Mouse (Mus musculus) forebrain, embryonic 16.5 days (tissue): ENCODE measurements around the gene Tpm3. TPM values are rescaled to one million over a fixed set of nuclear protein-coding genes. Genes with fewer than 3 reads are reported as not detected.
A peak's percentile ranks its signal among the peaks of the same experiment; 100 is the strongest.

ENCODE experiments used
- ATAC-seq: fragments of 200-750 bp; cut with Nextera tagmentation; 2 replicates; pipeline ENCODE4 v1.8.0; 2017; ENCODE audit warnings: mild to moderate bottlenecking, moderate library complexity
- H3K27ac ChIP-seq: fragments of 300-500 bp; sonication (generic); 2 replicates; pipeline ENCODE4 v1.5.1; 2014; ENCODE audit warnings: low read length, control low read depth
- H3K27me3 ChIP-seq: fragments of 300-500 bp; sonication (generic); replicated peaks from 2 replicates; pipeline ENCODE4 v1.6.1; 2014; ENCODE audit warnings: low read length; ENCODE audit not compliant: control insufficient read depth, insufficient read depth
- H3K36me3 ChIP-seq: fragments of 300-500 bp; sonication (generic); 2 replicates; pipeline ENCODE4 v1.6.1; 2014; ENCODE audit not compliant: control insufficient read depth, insufficient read depth
- H3K4me1 ChIP-seq: fragments of 300-500 bp; sonication (generic); replicated peaks from 2 replicates; pipeline ENCODE4 v1.6.1; 2014; ENCODE audit warnings: low read length; ENCODE audit not compliant: control insufficient read depth, insufficient read depth
- H3K4me2 ChIP-seq: fragments of 300-500 bp; sonication (generic); 2 replicates; pipeline ENCODE4 v1.6.1; 2014; ENCODE audit warnings: mild to moderate bottlenecking, low read length, control low read depth
- H3K4me3 ChIP-seq: fragments of 300-500 bp; sonication (generic); replicated peaks from 2 replicates; pipeline ENCODE4 v1.5.1; 2014; ENCODE audit warnings: mild to moderate bottlenecking, low read length, control low read depth
- H3K9ac ChIP-seq: fragments of 300-500 bp; sonication (generic); replicated peaks from 2 replicates; pipeline ENCODE4 v1.6.1; 2014; ENCODE audit warnings: low read depth, low read length, control low read depth
- H3K9me3 ChIP-seq: fragments of 300-500 bp; sonication (generic); 2 replicates; pipeline ENCODE4 v1.6.1; 2016; ENCODE audit warnings: low read length; ENCODE audit not compliant: control insufficient read depth
- WGBS: fragments of 180-500 bp; shearing (Covaris S2); extraction: QIAGEN DNeasy Blood & Tissue Kit; methylation state at CpG from one replicate; pipeline ENCODE4 v1.1.7; 2014; 5-methylcytosine and 5-hydroxymethylcytosine counted together
- polyA plus RNA-seq: library from polyadenylated mRNA; unstranded; fragments of >200 nt; fragmentation: Nextera tagmentation; extraction: Ambion mirVana; gene quantifications from 2 replicates; pipeline ENCODE4 v1.2.1, GENCODE M21; 2015

The Tpm3 gene
- polyA plus RNA-seq, 1 experiment from 2014 or later = 471 TPM

DNA sequence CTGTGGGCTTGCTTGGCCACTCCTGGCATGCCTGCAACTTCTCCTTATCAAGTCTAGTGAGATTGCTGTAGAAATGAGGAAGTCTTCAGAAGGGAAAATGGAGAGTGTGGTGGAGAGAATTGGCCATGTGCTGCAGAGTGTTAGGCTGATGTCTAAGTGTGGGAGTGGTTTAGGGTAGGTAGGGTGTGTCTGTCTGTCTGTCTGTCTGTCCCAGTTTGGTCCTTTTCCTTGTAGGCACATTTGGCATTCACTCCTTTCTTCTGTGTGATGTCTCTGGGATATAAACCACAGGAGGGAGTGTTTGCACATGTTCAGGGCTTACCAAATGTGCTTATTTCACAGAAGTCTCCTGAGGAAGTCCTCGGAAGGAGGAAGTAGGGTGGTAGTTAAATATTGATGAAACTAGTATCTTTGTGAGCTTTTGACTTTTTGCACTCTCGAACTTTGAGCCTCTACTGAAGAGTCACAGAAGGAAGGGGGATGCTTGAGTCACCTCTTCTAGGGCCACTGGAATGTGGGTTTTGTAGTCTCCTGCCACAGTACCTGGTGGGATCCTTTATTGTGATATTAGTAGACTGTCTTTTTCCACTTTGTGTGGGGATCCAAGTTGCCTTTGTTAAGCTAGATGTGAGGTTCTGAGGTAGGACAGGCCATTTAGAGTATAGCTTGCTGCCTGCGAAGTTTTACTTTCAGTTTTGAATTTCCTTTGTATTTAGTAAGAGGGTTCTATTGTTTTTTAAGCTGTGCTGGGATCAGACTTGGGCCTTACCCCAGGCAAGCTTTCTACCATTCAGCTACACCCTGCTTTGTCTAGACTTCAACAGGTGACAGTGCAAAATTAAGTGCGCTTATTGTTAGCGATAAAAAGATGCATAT, 9.2 kb downstream of the Tpm3 start:
- Histone ChIP-seq H3K9me3 (no peaks in the 10 kb centered on the region), H3K27me3 (no peaks in the 10 kb centered on the region), H3K4me1 (peaks cover 53% of the 10 kb centered on the region), H3K9ac (no peak overlapping the region), H3K36me3 (no peaks in the 10 kb centered on the region), H3K4me2 (peak overlapping the region; percentile 94), H3K27ac (no peak overlapping the region), H3K4me3 (no peak overlapping the region)
- 80% methylated on average over 5 of the region's 5 CpGs for WGBS
- ATAC-seq = no peak

DNA sequence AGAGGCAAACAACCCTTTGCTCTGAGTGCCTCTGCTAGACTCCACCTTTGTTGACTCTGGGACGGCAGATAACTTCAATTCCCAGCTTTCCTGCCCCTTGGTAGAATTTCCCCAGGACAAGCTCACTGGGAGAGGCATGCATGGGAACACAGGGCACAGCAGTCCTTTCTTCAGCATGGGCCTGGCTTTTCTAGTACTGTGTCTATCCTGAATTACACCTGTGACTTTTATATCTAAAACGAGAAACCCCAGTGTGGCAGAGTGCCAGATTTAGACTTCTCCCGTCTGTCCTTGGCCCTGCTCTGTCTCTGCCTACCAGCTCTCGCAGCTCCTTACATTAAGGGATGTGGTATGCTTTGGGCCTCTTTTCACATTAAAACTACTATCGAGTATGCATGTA, 10.6 kb downstream of the Tpm3 start:
- Histone ChIP-seq H3K4me2 (peak overlapping the region; percentile 25), H3K4me3 (no peak overlapping the region), H3K36me3 (peaks cover 3% of the 10 kb centered on the region; the same call in 1 of the 2 replicates), H3K9me3 (no peaks in the 10 kb centered on the region), H3K4me1 (peaks cover 50% of the 10 kb centered on the region), H3K27me3 (no peaks in the 10 kb centered on the region), H3K9ac (no peak overlapping the region), H3K27ac (peak overlapping the region; percentile 79)
- no peak for ATAC-seq
- 52% methylated on average over 5 of the region's 5 CpGs for WGBS

DNA sequence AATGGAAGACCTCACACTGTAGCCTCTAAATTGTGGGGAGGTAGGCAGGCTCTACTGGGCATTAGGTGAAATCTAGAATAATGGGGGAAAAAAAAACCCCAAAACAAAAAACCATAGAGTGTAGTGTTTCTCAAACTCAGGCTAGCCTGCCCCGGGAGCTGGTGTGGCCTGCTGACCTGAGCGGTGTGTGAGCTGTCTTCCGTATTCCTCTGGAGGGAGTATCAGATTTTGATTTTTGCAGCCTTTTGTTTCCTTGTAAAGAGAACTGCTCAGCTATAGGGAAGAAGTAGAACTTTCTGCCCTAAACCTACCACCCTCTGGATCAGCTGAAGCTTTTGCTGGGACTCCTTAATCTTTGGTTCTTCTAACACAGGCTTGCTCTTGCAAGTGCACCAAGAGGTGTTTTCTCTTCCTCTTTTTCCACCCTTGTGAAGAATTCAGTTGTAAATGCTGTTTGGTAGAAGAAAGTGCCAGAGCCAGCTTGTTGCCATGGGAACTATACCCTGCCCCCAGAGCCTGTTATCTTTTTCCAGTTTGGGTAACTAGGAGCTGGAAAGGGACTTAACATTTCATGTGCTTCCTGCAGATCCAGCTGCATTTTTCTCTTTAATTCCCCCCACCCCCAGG, 11.4 kb downstream of the Tpm3 start:
- H3K27ac ChIP-seq = peak overlapping the region; percentile 79
- H3K9me3 ChIP-seq = no peaks in the 10 kb centered on the region
- peak overlapping the region; percentile 36 for H3K4me2 ChIP-seq
- WGBS = 58% methylated on average over 3 of the region's 3 CpGs
- H3K27me3 ChIP-seq = no peaks in the 10 kb centered on the region
- peak overlapping the region; percentile 5; the same call in 1 of the 2 replicates for H3K4me3 ChIP-seq
- H3K9ac ChIP-seq = no peak overlapping the region
- H3K36me3 ChIP-seq = peaks cover 7% of the 10 kb centered on the region; the same call in 1 of the 2 replicates
- no peak for ATAC-seq
- H3K4me1 ChIP-seq = peaks cover 49% of the 10 kb centered on the region

DNA sequence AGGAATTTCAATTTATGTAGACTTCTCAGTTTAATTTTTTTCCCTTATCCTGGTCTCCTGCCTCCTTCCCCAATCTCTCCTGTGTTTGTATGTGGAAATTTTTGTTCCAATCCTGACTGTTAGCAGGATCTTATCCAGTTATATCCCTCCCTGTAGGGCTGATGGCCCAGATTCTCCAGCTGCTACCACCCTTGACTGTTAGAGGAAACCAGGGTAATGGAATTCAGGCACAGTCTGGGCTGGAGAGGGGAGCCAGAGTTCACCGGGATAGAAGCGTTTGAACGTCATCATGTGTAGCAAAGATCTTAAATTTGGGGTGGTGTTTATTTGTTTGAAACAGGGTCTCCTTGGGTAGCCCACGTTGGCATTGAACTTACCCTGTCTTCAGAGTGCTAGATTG, 12.3 kb downstream of the Tpm3 start:
- Histone ChIP-seq H3K9me3 (no peaks in the 10 kb centered on the region), H3K27me3 (no peaks in the 10 kb centered on the region), H3K4me3 (no peak overlapping the region), H3K9ac (no peak overlapping the region), H3K27ac (no peak overlapping the region; the same call in 1 of the 2 replicates), H3K36me3 (peaks cover 11% of the 10 kb centered on the region; the same call in 1 of the 2 replicates), H3K4me1 (peaks cover 46% of the 10 kb centered on the region), H3K4me2 (no peak overlapping the region)
- ATAC-seq = no peak
- WGBS = 83% methylated on average over 4 of the region's 4 CpGs

DNA sequence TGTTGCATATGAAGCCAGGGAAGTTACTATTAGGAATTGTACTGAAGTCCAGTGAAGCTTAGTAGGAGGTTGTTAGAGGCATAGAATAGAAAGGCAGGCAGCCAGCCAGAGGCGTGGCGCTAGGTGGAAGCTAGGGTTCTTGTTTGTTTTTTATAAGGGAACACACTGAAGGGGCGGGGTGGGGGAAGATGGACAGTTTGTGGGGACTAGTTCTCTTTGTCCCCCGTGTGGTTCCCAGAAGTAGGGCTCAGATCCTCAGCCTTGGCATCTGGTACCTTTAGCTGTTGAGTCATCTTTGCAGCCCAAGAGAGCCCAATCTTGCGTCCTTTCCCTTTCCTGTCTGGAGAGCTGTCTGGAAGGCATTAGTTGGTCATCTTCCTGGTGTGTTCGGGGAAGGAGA, 12.8 kb downstream of the Tpm3 start:
- peaks cover 46% of the 10 kb centered on the region for H3K4me1 ChIP-seq
- no peak overlapping the region for H3K4me2 ChIP-seq
- 88% methylated on average over 6 of the region's 6 CpGs for WGBS
- H3K9ac ChIP-seq = no peak overlapping the region
- no peak overlapping the region; the same call in 1 of the 2 replicates for H3K27ac ChIP-seq
- H3K9me3 ChIP-seq = no peaks in the 10 kb centered on the region
- H3K36me3 ChIP-seq = peaks cover 16% of the 10 kb centered on the region; the same call in 1 of the 2 replicates
- no peak for ATAC-seq
- no peaks in the 10 kb centered on the region for H3K27me3 ChIP-seq
- no peak overlapping the region for H3K4me3 ChIP-seq

DNA sequence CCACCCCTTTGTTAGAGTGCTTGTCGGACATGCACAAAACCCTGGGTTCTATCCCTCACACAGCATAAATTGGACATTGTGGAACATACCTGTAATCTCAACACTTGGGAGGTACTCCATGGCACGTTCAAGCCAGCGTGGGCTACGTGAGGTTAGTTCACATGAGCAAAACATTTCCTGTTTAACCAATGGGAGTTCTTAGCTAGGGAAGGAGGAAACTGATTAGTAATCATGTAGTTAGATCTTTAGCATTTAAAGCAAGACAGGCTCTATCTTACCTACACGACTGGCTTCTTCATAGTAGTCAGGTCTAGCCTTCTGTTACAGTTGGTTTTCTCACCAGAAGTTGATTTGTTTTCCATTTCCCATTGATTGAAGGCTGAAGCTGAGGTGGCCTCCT, 13.6 kb downstream of the Tpm3 start:
- no peak for ATAC-seq
- no peaks in the 10 kb centered on the region for H3K27me3 ChIP-seq
- H3K4me3 ChIP-seq = no peak overlapping the region
- H3K27ac ChIP-seq = no peak overlapping the region
- no peak overlapping the region for H3K4me2 ChIP-seq
- no peaks in the 10 kb centered on the region for H3K9me3 ChIP-seq
- peaks cover 39% of the 10 kb centered on the region for H3K4me1 ChIP-seq
- 93% methylated on average over 5 of the region's 5 CpGs for WGBS
- H3K36me3 ChIP-seq = peaks cover 24% of the 10 kb centered on the region; the same call in 1 of the 2 replicates
- H3K9ac ChIP-seq = no peak overlapping the region

DNA sequence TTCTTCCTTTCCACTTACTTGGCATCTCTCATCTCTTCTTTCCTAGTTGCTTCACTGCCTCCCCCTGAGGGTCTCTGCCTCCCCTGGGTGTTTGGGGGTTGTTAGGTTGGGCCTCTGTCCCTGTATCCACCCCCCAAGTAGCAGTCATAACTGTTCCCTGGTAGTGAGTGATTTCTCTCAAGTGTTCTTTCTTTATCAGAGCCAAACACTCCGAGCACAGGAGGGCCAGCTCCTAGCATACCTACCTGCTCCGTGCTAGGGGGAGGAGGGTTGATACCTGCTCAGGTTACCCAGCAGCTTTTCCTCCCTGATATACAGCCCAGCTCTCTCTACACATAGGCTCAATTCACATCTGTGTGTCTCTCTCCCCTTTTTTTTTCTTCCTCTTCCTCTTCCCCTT, 16.2 kb downstream of the Tpm3 start:
- no peak for ATAC-seq
- Histone ChIP-seq H3K27ac (no peak overlapping the region), H3K4me1 (peaks cover 14% of the 10 kb centered on the region), H3K36me3 (peaks cover 41% of the 10 kb centered on the region), H3K4me3 (no peak overlapping the region), H3K27me3 (no peaks in the 10 kb centered on the region), H3K9ac (no peak overlapping the region), H3K9me3 (no peaks in the 10 kb centered on the region), H3K4me2 (no peak overlapping the region)
- 97% methylated on average over 2 of the region's 2 CpGs for WGBS

DNA sequence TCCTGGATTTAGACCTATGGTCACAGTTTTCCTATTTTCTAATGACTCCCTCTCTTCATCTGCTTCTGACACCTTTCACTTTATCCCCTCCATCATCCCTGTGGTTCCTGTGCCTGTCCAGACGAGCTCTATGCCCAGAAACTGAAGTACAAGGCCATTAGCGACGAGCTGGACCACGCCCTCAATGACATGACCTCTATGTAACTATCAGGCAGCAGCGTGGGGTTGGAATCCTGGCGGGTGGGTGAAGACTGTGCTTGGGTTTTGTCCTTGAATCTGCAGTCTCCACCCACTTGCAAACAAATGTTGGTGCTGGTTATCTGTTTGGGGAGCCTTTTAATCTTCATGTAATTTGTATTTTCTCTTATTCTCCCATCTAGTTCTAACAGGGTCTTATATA, 18.4 kb downstream of the Tpm3 start:
- no peak overlapping the region for H3K4me3 ChIP-seq
- 91% methylated on average over 6 of the region's 6 CpGs for WGBS
- ATAC-seq = no peak
- H3K36me3 ChIP-seq = peaks cover 43% of the 10 kb centered on the region
- H3K9ac ChIP-seq = no peak overlapping the region
- no peaks in the 10 kb centered on the region for H3K27me3 ChIP-seq
- no peak overlapping the region for H3K4me2 ChIP-seq
- H3K4me1 ChIP-seq = no peaks in the 10 kb centered on the region
- no peaks in the 10 kb centered on the region for H3K9me3 ChIP-seq
- no peak overlapping the region for H3K27ac ChIP-seq

DNA sequence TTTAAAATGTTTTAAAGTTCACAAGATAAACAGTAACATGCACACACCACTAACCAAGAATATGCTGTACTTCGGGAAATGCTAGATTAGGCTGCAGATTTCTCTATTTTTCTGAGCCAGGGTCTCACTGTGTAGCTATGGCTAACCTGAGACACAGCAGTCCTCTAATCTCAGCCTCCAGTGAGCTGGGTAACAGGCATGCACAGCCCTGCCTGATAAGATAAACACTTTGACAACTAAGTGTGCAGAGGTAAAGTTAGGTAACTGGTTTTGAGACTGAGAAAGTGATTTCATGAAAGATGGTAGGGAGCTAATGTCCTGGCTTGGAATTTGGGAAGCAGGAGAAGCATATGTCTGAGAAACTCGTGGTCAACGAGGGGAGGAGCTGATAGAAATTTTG, 22.0 kb downstream of the Tpm3 start:
- no peak overlapping the region for H3K27ac ChIP-seq
- no peak overlapping the region for H3K9ac ChIP-seq
- H3K4me2 ChIP-seq = no peak overlapping the region
- 95% methylated on average over 3 of the region's 3 CpGs for WGBS
- no peaks in the 10 kb centered on the region for H3K27me3 ChIP-seq
- H3K9me3 ChIP-seq = no peaks in the 10 kb centered on the region
- peaks cover 40% of the 10 kb centered on the region for H3K36me3 ChIP-seq
- no peak overlapping the region for H3K4me3 ChIP-seq
- H3K4me1 ChIP-seq = no peaks in the 10 kb centered on the region
- ATAC-seq = no peak
